ENCODE assay signal across 33 mouse cellular contexts in the genomic region with DNA sequence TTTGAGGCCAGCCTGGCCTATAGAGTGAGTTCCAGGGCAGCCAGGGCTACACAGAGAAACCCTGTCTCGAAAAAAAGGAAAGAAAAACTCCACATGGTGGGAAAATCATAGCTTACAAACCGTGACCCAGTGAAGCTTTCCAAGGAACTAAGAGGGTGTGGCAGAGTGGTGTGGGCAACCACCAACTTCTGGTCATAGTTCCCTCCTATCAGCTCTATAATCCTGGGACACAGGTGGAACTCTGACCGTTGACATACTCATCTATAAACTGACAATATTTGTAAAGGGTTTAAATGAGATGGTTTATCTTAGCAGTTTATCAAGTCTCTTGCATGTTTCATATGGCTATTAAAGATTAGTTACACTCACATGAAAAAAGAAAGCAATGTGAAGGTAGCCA.
"Had no signal": no experiment of that assay in that cellular context is flagged by ENCODE, and none has a peak within 500 bp of the region (broad histone marks: within the 10 kb centered on the region; RNA-seq: fewer than 3 reads in every experiment).

No protein-coding gene starts in this region.

- H3K27ac ChIP-seq: heart, adult 2 months; heart, embryonic 10.5 days; heart, embryonic 13.5 days; heart, embryonic 15.5 days; hindbrain, embryonic 10.5 days; hindbrain, embryonic 12.5 days; hindbrain, embryonic 13.5 days; hindbrain, embryonic 14.5 days; hindbrain, embryonic 15.5 days; hindbrain, postnatal 0 days; kidney, embryonic 15.5 days; kidney, postnatal 0 days; layer of hippocampus, adult 2 months; left cerebral cortex, adult 2 months had no signal

- H3K9me3 ChIP-seq: heart, embryonic 10.5 days; heart, embryonic 12.5 days; heart, embryonic 13.5 days; heart, embryonic 15.5 days; hindbrain, embryonic 10.5 days; hindbrain, embryonic 12.5 days; hindbrain, embryonic 13.5 days; hindbrain, embryonic 15.5 days; kidney, embryonic 15.5 days had no signal

- H3K27me3 ChIP-seq: heart, embryonic 12.5 days; heart, embryonic 13.5 days; heart, embryonic 15.5 days; hindbrain, embryonic 12.5 days; hindbrain, embryonic 13.5 days; hindbrain, embryonic 15.5 days; kidney, embryonic 15.5 days had no signal

- H3K9ac ChIP-seq: heart, embryonic 12.5 days; heart, embryonic 13.5 days; heart, embryonic 15.5 days; hindbrain, embryonic 12.5 days; hindbrain, embryonic 13.5 days; hindbrain, embryonic 14.5 days; hindbrain, embryonic 15.5 days; kidney, embryonic 15.5 days had no signal

- DNase-seq: heart, adult 2 months; heart, postnatal 14 days; heart, postnatal 36 days; heart, postnatal 4 days; kidney, adult 11 months; kidney, adult 18-20 months; kidney, adult 2 months; kidney, adult 8-10 months; kidney, adult 9 months; kidney, postnatal 10 days; kidney, postnatal 14 days; kidney, postnatal 25 days; kidney, postnatal 36 days; kidney, postnatal 4 days; layer of hippocampus, adult 9-11 months; layer of hippocampus, postnatal 36 days had no signal

- H3K36me3 ChIP-seq: heart, embryonic 10.5 days; hindbrain, embryonic 12.5 days; hindbrain, embryonic 15.5 days had no signal

- ATAC-seq: hindbrain, embryonic 16.5 days; hindbrain, postnatal 0 days; inflammation-experienced regulatory T-cells, adult 6 months had no signal

- H3K4me3 ChIP-seq: heart, adult 2 months; heart, embryonic 10.5 days; heart, embryonic 12.5 days; heart, embryonic 13.5 days; heart, embryonic 15.5 days; hindbrain, embryonic 10.5 days; hindbrain, embryonic 12.5 days; hindbrain, embryonic 13.5 days; hindbrain, embryonic 15.5 days; kidney, embryonic 15.5 days; layer of hippocampus, adult 2 months; left cerebral cortex, adult 2 months had no signal

- H3K4me1 ChIP-seq: kidney, embryonic 15.5 days had no signal

- H3K4me2 ChIP-seq: heart, embryonic 11.5 days; heart, embryonic 12.5 days; heart, embryonic 13.5 days; heart, embryonic 15.5 days; hindbrain, embryonic 12.5 days; hindbrain, embryonic 13.5 days; hindbrain, embryonic 14.5 days; hindbrain, embryonic 15.5 days; kidney, embryonic 15.5 days had no signal
